Mouse (Mus musculus) layer of hippocampus, adult 18-20 months (tissue): ENCODE data around the gene Rab4a. TPM values are rescaled to one million over a fixed set of nuclear protein-coding genes. Genes with fewer than 3 reads are reported as not detected.

Source experiments
- total RNA-seq, 2 experiments: library from RNA; stranded (reverse); gene quantifications; 2 replicates each; pipeline ENCODE4 v1.2.3; 2021

The Rab4a gene
- total RNA-seq, 2 experiments from 2014 or later = 42.6 to 44.8 TPM

Other genes starting within 250 kb of the Rab4a start
- gene Rhou, start 152.1 kb upstream of the Rab4a start, total RNA-seq = 10 to 100 TPM; 44.0 to 53.9 TPM
- gene Ccsap, start 54.2 kb downstream of the Rab4a start, total RNA-seq = 10 to 100 TPM; 56.7 to 61.7 TPM
- gene Acta1, start 88.8 kb downstream of the Rab4a start, total RNA-seq = 1 to 10 TPM; 5.2 to 7.0 TPM
- gene Nup133, start 143.3 kb downstream of the Rab4a start, total RNA-seq = 10 to 100 TPM; 21.9 to 23.8 TPM
- 10 to 100 TPM; 15.3 to 17.3 TPM for gene Abcb10, start 177.1 kb downstream of the Rab4a start, total RNA-seq
- gene Taf5l, start 215.4 kb downstream of the Rab4a start, total RNA-seq = 10 to 100 TPM; 20.4 to 21.9 TPM
- 10 to 100 TPM; 12.0 to 12.3 TPM for gene Urb2, start 215.5 kb downstream of the Rab4a start, total RNA-seq